Mouse (Mus musculus) urinary bladder, postnatal 10 days (tissue): ENCODE results near the gene Schip1.

ENCODE experiments used
- DNase-seq: peaks from one replicate; pipeline ENCODE4 v3.0.0; 2022; ENCODE audit warnings: low spot score

The Schip1 gene

DNA sequence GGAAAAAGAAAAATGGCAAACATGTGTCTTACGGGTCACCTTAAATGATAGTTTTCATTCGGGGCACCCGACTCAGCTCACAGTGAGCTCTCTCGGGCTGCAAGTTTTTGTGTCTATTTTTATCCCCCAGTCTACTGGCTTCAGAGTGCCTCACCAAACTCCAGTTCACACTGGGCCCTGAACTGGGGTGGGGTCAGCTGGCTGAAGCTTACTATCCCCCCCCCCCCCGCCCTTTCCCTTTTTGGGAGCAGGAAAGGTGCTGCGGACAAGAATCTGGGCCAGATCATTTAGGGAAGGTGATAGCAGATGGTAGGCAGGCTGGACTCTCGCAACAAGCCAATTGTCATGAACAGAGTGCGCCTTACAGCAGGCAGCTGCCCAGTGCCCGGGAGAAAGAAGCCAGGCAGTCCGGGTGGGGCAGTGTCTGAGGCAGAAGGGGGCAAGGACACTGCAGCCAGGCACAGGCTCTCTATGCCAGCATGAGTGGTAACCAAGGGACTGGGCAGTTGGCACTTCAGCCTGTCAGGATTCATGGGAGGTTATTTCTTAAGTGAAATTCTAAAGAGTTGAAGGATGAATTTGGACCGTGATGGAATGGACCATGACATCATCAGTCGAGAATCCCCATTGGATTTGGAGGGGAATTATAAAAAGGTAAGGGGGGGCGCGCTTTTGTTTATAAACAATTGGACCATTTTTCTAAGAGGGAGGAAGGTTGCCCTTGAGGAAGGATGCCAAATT is 519.3 kb downstream of the Schip1 start:
- no peak for DNase-seq

DNA sequence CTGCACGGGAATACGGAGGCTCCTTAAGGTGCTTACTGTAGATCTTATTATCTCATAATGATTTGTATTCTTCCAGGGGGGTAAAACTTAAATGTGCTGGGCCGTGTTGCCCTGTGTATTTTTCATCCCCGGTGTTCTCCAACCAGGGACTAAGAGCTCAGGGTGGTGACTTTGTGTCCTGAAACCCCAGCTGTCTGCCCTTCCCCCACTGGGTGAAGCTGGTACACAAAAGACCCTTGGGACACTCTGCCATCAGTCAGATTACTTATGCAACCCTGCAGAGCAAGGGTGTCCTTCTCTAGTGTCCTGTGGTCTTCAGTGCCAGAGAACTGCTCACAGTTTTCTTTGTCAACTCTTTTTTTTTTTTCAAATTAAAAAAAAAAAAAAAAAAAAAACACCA is 520.6 kb downstream of the Schip1 start:
- DNase-seq = no peak

DNA sequence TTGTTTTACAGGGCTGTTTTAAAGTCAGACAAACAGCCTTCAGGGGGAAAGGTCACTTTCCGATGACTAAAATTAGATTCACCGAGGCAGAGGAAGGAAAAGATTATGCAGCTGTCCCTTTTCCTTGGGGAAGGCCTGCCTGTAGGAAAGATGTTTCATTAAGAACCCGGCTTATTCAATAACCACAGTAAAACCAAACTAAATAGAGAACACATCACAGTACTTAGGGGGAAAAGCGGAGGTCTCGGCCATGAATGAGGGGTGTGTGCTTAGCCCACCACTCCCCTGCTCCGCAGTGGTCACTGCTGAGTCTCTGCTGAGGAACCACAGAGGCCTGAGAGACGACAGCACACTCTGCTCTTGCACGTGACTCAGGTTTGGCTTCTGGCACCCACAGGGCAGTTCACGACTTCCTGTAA is 522.1 kb downstream of the Schip1 start:
- no peak for DNase-seq

DNA sequence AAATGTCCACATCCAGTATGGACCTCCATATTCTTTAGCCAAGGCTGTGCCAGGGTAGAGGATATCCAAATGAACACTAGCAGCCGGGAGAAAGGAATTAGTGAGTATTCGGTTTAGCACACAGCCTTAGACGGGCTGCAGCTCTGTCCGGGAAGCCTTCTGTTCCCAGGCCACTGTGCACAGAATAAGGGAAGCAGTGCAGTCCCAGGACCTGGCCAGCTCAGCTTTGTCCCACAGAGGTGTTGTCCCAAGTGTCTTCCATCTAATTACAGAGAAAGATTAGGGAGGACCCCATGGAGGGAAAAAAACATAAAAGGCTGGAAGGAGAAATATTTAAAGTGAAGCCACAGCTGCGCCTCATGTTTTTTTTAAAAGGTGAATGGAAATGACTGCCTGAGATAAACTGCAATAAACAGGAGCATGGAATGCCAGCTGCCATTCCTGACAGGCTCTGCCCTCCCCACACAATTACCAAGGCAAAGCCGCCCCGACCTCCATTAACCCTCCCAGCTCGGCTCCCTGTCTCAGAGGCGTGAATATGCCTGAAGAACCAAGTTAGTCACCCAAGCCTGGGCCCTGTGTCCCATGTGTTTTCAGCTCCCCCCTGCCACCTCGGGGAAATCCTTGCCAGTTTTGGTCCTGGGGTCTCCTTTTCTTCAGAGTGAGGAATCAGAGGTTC is 523.1 kb downstream of the Schip1 start:
- no peak for DNase-seq

DNA sequence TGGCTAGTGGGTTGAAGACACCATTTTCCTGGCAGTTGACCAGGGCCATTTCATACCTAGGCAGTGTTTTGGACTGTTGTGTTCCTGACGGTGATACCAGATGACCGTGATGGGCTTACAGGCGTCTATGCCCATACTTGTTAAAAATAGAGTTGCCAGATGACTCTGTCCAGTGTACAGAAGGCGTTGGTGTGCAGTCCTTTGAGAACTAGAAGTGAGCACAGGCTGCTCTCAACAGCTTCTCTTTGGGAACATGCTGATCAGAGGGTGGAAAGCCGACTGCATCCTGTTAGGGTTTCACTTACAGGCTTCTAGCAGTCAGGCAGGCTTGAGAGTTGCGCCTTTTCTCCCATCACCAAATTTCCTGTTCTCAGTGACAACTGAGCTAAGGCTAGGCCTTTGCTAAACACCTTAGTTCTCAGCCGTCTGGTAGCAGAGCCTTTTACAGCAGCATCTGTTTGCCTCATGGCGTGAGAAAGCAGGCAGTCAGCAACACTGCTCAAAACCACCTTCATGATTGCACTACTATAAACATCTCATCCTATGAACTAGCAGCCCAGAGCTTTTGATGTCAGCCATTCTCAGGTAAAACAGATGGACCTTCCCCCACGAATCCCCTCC is 524.7 kb downstream of the Schip1 start:
- no peak for DNase-seq

DNA sequence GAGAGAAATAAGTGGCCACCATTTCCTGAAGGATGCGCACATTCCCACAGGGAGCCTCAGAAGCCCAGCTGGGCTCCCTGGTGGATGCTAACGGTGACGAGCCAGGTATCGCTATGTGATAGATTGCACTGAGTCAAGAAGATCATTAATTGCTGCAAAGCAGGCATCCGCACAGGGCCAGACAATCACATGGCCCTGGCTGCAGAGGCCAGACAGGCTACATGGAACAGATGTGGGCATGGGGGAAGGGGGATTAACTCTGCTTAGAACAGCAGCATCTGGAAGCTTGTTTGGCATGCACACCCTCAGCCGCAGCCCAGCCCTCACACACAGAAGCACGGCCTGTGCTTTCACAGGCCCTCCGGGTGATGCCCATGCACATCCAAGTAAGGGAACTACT is 525.8 kb downstream of the Schip1 start:
- no peak for DNase-seq

DNA sequence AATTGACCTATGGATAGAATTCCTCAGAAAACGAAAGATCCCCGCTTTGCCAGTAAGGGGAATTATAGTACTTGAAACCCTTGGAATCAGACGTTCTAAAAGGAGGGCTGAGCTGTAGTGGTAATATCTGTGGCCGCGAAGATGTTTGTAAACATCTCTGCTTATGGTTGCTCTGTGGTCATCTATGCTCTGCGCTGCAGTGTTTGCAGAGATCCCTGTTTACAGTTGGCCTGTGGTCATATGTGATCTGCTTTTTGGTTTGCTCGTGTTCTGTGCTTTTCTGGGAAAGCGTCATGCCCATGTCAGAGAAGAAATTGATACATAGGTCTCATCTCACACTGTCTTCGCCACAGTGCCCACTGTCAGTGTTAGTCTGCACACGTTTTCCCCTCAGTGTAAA is 528.0 kb downstream of the Schip1 start:
- no peak for DNase-seq

DNA sequence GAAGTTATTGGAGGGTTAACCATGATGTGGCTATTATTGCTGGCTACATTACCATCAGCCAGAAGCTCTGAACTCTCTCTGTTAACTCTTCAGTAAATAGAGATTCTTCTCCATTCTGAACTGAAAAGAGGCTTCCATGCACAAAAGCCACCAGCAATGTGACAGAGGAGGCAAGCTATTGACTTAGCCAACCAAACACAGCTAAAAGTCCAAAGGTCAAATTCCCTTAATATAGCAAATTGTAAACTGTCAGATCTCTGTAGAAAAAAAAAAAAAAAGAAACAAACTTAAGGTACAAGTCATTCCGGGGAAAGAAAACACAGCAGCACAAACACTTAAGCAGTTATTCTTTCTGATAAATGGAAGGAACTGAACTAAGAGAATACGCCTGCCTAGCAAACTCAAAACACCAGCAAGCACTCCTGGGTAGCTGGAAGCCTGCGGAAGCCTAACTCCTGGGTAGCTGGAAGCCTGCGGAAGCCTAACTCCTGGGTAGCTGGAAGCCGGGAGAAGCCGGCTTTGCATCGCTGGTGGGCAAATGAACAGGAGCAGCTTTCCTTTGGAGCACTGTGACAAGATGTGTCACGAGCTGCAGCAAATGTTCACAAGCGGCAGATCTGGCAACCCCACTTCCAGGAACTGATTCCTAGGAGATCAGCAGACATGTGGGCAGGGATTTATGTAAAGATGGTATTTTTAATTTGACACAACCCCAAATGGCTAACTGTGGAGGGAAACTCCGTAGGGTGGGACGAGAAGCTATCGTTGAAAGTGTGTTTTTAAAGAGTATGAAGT is 528.7 kb downstream of the Schip1 start:
- no peak for DNase-seq

DNA sequence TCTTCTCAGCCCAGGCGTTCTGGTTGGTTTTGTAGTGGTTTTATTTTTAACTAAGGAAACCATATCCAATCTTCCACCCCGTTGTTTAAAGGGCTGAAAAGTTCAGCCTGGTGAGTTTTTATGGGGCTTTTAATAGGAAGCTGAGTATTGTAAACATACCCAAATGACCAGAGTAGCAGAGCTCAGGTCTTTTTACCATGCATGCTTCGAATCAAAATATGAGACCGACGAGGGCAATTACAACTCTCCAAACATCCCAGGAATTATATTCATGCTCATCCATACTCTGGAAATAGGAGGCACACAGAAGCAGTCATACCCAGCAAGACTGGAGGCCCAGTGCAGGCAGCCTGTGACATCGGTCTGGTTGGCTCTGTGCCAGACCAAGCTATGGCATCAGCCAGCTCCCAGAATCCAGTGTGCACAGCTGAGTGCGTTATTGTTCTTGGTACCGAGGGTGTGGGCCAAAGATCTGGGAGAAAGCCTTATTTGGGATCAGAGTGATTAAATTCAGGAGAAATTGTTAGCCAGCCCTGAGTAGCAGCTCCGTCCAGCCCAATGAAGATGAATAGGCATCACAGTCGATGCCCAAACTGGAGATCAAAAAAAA is 530.8 kb downstream of the Schip1 start:
- DNase-seq = no peak

DNA sequence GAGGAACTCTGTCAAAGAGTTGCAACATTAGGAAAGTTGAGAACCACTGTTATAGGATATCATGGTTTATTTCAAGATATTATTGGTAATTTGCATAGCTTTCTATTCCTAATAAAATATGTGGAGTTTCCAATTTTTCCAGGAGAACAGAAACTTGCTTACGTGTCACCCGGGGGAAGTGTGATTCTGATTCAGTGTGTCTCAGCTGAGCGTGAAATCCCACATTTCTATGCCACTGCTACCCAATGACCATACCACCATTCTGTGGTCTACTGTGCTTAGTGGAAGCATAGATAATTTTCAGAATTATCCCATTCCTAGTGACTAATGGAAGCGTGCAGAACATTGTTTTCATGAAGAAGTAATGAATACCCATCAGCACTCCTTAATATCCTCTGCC is 532.3 kb downstream of the Schip1 start:
- no peak for DNase-seq

DNA sequence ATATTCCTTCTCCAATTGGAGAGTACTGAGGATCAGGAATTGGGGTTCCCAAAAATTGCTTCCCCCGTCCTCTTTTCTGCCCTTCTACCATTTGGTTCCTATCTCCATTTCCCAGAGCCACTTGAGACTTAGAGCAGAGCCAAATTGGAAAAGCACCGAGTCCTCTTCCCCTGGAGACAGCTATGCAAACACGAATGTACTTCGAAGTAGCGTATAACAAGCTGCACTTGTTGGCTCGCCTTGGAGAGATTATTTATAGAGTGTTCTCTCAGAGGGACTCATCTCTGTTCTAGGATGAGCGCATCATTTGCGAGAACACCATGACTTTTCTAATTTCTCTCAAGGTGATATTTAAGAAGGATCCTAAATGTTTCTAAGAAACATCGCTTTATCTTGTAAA is 538.3 kb downstream of the Schip1 start:
- no peak for DNase-seq

DNA sequence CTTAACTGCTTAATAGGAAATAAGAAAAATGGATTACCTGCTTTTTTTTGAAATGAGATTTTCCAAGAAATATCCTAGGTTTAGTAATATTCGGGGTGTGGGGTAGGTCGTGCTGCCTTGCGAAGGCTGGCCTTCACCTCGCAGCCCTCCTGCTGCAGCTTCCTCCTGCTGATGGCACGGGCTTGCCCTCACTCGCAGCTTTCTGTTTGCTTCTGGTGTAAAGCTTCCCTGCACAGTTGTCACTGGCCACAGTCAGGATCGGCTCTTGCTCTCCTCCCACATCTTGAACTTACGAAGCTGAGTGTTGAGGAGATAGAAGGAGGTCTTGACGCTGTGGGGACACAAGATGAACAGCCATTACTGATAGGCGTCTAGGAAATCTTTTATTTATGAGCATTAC is 539.9 kb downstream of the Schip1 start:
- no peak for DNase-seq

DNA sequence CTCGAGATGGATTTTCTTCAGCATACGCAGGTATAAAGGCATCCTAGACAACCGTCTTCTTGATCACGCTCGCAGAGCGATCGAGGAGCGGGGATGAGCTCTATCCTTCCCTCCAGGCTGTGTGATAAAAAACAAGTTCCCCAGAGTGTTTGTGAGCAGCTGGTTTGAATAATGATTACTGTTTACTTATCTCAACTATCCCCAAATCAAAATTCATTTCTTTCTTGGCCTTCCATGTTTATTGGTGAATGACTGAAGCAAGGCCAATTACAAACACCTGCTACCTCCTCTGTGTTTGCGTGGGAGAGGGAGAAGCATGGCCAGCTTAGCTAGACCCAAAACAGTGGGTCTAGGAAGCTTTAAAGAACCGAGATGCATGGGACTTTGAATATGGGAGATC is 540.4 kb downstream of the Schip1 start:
- DNase-seq = no peak

DNA sequence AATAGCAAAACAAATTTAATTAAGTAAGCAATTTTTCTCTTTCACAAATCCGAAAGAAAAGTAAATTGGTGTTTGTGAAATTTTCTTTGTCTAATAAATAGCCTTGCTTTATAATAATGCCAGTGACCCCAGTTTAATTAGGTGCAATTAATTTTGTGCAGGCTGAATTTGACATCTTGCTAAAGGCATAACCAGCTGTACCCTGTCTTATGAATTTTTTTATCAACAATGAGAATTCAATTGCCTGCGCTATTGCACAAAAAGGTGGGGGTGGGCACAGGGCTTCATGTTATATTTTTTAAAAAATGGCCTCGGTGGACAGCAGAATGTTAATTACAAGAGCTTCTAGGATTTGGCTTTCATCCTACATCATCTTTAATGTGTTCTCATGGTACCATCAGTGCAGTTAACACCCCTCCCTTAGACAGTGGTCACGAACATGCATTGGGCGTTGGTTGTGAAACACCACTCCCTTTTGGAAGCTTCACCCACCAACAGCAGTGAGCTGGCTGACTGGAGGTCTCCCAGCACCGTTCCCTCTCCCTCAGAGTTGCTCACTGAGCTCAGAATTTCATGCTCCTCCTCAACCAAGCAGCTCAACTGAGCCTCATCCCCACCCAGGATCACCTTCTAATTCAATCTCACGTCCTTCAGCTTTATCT is 541.5 kb downstream of the Schip1 start:
- DNase-seq = no peak

DNA sequence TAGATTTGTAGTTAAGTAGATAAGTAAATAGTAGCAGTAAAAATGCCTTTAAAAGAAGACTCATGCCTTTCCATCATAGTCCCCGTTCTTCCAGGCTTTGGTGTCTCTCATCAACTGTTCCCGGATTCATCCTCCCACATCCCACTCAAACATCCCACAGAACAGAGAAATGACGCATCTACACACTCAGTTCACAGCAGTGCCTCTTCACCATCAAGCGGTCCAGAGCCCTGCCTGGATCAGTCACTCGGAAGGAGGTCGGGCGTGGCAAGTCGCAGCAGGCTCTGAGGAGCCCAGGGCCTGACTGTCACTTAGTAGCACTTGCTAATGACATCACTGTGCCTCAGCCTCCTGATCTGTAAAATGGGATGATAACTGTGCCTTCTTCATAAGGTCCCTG is 542.1 kb downstream of the Schip1 start:
- no peak for DNase-seq

DNA sequence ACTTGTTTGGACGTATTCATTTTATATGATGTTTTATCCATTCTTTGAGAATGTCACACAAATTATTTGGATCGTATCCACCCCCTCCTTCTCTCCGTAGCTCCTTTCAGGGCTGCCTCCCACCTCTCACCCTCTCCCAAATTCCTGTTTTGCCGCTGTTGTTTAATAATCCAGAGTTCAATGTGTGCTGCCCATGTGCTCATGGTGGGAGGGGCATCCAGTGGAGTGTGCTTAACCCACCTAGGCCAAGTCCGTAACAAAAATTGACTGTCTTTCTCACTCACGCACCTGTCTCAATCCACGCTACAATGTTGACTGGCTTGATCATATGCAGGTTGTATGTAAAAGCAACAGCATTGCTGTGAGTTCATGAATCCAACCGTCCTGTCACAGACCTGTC is 542.7 kb downstream of the Schip1 start:
- no peak for DNase-seq

DNA sequence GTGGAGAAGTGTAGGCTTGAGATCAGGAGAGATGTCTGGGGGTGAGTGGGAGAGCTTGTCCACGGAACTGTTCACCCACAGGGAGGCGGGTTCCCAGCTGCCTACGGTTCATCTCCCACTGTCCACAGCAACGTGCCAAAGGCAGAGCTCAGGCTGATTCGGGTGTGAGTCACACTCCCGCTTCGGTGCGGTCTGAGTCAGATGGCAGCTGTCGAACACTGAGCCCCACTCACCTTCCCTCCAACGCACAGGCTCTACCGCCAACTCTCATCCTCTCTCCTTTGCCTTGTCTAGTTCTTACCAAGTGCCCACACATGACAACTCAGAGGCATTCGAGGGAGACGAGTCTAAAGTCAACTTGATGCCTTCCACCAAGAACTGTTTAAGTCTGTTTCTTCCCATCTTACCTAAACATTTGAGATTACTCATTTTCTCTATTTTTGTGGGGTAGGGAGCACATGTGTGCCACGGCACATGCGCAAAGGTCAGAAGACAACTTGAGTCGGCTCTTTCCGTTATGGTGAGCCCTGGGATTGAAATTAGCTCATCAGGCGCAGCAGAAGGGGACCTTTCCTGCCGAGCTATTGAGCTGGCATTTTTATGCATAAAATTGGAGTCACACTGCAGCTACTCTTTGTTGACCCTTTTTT is 544.4 kb downstream of the Schip1 start:
- no peak for DNase-seq

DNA sequence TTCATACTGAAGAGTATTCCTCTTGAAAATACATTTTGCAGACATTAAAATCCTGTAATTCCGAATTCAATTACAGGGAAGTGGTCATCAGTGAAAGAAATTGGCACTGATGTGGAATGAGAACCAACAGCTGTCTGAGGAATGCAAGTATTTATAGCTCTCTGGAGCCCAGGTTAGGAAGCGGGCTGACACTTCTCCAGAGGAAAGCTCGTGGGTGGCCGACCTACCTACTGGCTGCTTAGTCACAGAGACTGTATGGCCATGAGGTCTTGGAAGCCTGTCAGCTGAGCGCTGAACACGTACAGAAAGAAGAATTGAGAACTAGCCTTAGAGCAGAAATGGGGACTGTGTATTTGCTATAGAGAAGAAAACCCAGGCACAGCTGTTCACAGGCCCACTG is 545.4 kb downstream of the Schip1 start:
- DNase-seq = no peak

DNA sequence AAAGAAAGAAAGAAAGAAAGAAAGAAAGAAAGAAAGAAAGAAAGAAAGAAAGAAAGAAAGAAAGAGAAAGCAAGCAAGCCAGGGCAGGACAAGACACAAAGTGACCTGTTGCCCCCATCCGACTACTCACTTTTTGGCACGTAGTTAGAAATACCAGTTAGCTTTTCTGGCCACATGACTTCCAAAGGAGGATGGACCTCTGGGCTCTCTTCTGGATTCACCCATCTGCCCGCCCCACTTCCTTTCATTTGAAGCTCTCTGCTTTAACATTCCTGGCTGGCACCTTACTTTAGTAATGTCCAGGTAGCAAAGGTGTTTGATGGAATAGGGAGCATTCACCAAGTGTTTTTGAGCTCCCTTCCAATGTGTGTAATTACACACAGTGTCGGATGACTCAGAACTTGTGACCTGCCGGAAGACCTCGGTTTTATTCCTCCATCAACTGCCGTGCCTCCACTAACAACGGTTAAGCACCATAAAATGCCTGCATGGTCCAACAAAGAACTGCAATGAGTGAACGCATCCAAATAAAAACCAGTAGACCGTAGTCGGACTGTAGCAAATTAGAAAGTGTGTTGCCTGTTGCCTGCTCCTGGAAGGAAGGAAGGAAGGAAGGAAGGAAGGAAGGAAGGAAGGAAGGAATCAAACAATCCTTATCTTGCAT is 546.1 kb downstream of the Schip1 start:
- DNase-seq = no peak

DNA sequence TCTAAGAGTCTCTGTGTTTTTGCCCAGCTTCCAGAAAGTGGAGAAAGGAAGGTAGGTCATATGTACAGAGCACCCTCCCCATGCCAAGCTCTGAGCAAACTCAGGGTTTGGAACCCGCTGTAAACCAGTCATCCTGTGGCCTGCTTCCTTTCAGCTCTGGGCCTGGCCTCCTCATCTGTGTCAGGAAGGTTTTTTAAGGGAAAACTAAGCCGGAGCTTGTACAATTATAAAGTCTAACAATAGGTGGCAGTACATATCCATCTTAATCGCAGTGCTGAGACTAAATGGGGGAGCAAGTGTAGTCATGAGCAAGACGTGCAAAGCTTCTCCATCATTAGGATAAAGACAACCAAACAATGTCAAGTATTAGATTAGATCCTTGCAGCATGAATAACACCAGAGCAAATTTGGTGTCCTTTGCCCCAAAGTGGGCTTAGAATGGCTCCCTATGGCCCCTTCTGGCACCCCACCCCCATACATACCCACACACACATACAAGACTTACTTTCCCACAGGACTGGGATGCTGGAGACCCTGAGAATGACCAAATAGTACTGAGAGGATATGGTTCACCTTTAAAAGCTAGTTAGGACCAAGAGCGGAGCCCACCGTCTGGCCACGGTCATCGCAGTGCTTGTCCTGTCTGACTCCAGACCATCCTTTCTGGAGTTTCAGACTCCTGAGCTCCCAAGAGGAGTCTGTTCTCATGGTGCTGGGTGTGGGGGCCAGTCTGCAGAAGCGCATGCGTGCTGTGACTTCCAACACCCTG is 550.6 kb downstream of the Schip1 start:
- no peak for DNase-seq
